Mouse (Mus musculus) WW6 (cell line): ENCODE results near the gene Abcd4.

Source experiments
- DNase-seq: peaks from one replicate; pipeline ENCODE4 v3.0.0-alpha.2; 2013; ENCODE audit warnings: low read depth, low spot score

Abcd4 gene

GRCm38 (mm10) chr12:84571466-84572340 is 45.5 kb downstream of the Abcd4 start:
- DNase-seq, result no peak

DNA sequence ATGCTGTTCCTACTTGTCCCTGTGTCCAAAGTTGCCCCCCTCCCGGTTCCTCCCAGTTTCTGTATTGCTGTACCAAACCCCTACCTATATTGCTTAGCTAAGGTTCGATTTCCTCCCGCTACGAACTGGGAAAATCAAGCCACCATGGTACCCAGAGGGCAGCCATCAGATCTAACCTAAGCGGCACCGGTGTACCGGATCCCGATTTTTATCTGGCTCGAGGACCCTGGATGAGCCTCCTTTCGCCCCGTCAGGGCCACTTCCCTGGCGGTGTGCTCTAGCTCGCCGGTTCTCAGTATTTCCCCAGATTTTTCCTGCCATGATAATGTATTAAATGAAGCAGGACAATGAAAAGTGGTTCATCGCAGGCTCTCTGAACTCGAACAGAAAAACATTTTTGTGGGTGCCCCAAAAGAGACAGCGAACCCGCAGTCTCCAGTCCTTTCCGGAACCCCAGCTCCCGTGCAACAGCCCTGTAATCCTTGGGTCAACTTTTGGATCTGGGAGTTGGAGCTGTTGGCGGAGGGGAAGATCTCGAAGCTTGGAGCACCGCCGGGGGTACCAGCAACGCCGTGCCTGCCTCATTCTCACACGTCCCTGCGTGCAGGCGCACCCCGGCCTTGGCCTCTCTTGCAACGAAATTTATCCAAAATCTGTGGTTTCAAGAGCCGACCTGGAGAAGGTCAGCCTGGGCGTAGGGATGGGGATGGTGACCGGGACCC is 46.4 kb downstream of the Abcd4 start:
- no peak for DNase-seq

DNA sequence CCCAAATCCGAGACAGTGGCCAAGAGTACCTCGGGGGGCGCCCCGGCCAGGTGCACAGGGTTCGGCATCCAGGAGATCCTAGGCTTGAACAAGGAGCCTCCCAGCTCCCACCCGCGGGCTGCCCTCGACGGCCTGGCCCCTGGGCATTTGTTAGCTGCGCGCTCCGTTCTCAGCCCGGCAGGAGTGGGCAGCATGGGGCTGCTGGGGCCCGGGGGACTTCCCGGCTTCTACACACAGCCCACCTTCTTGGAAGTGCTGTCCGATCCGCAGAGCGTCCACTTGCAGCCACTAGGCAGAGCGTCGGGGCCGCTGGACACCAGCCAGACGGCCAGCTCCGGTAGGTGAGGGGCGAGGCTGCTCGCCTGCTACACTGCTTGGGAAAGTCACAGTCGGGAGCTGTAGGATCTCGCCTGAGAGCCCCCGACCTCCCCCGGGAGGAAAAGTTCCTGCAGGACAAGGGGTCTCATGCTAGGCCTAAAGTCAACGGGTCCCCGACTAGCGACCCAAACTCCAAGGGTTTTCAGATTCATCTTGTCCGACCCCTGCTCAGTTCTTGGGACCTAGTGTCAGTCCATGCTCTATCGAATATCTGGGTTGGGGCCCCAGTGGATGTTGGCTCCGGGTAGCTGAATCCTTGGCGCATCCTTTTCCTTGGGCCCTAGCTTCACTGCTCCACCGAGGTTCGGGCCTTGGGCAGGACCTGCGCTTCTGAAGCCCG is 47.1 kb downstream of the Abcd4 start:
- no peak for DNase-seq

DNA sequence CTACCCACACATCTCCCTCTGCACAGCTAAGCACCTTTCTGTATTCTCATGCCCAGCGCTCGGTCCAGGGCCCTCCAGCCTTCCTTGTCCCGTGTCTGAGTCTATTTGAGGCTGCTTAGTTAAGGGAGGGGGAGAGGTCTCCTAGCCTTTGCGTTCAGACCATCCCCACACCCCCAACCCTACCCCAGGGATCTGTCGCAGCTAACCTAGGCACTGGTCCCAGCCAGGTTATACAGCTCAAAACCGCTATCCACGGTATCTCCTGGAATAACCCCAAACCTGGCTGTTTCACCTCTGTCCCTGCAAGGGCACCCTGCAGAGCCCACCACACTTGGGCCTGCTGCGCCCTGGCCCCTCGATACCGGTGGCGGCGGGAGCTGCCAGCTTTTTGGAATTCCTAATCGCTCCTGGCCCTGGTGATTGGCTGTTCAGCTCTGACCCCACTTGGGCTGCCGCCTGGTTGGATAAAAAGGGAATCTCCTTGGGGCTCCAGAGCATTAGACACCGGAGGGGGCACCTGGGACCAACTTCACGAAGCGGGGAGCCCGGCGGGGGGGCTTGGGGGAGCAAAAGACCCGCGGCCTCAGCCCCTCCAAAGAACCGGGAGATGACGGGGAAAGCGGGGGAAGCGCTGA is 47.8 kb downstream of the Abcd4 start, which contains the start of gene Vsx2:
Gene Vsx2, plus strand, starts transcription at position 427 of the 635 bp plus-strand sequence.
- no peak for DNase-seq

DNA sequence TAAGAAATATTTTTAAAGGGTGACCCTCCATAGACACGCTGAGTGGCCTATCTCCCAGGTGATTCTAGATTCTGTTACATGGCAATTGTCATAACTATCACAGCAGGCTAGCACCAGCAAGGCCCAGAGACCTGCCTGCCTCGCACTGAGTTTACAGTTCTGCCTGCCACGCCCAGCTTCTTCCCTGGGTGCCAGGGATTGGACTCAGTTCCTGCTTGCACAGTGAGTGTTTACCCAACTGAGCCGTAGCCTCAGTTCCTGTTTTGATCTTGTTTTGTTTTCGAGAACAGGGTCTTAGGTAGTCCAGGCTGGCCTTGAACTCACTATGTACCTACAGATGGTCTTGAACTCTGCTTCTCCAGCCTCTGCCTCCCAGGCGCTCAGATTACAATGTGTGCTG is 49.6 kb downstream of the Abcd4 start:
- no peak for DNase-seq

- DNase-seq, result no peak
Observed at GRCm38 (mm10) chr12:84562558-84562957, 54.7 kb downstream of the Abcd4 start.

DNA sequence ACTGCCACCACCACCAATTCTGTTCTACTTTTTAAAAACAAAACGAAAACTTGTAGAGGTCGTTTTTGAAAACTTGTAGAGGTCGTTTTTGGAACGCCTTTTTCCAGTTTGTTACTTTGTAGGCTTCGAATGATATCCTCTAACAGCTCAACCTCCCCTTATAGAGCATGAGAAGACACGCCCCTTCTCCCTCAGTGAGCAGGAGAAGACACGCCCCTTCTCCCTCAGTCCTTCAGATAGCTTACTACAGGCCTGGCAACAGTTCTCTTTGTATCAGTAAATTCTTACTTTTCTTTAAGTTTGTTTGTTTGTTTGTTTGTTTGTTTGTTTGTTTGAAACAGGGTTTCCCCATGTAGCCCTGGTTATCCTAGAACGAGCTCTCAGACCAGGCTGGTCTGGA is 62.0 kb downstream of the Abcd4 start:
- DNase-seq, result no peak
